Mouse (Mus musculus) A20 (cell line): ENCODE results near the gene St6galnac6.
A peak's percentile ranks its signal among the peaks of the same experiment; 100 is the strongest.

Source experiments
- DNase-seq: peaks from one replicate; pipeline ENCODE4 v3.0.0-alpha.2; 2011; ENCODE audit warnings: low read depth, low spot score

The St6galnac6 gene

GRCm38 (mm10) chr2:32639632-32640031, 40.1 kb downstream of the St6galnac6 start:
- DNase-seq = no peak

DNA sequence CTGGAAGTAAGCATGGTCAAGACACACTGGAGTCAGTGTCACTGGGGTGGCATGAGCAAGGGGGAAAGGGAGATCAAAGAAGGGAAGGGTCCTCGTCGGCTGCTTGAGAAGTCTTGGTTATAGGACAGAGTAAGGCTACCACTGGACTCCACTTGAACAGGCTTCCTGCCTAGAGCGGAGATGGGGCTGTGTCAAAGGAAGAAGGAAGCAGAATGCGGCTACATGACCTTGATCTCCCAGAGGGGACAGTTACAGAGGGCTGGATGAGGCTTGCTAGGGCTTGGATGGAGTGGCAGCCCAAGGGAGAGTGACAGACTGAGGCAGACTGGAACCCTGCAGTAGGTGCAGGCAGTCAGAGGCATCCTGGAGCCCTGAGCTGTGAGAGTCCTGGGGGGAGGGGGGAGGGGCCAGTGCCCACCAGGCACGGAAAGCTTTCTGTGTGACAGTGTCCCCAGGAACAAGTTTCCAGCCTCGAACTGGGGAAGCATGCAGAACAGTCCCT, 41.1 kb downstream of the St6galnac6 start:
- no peak for DNase-seq

- DNase-seq = no peak
These were observed 42.3 kb downstream of the St6galnac6 start for GRCm38 (mm10) chr2:32641810-32642209.

GRCm38 (mm10) chr2:32642813-32643212, 43.3 kb downstream of the St6galnac6 start:
- no peak for DNase-seq

DNA sequence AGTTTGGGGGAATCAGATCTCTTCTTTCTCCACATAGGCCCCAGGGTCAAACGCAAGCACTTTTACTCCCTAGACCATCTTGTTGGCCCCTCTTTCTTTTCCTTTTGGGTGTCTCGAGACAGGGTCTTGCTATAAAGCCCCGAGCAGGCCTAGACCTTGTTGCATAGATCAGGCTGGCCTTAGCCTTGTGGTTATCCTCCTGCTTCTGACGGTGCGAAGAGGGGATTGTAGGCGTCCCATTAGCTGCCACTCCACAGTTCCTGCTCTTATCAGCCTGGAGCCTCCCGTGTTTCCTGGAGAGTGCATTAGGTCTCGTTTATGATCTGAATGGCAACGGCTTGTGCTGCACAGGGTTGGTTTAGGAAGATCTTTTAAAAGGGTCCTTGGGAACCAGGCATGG, 44.6 kb downstream of the St6galnac6 start:
- no peak for DNase-seq

- no peak for DNase-seq
These were observed 45.4 kb downstream of the St6galnac6 start for GRCm38 (mm10) chr2:32644799-32645475.

- no peak for DNase-seq
These were observed 46.1 kb downstream of the St6galnac6 start for GRCm38 (mm10) chr2:32645647-32646046.

DNA sequence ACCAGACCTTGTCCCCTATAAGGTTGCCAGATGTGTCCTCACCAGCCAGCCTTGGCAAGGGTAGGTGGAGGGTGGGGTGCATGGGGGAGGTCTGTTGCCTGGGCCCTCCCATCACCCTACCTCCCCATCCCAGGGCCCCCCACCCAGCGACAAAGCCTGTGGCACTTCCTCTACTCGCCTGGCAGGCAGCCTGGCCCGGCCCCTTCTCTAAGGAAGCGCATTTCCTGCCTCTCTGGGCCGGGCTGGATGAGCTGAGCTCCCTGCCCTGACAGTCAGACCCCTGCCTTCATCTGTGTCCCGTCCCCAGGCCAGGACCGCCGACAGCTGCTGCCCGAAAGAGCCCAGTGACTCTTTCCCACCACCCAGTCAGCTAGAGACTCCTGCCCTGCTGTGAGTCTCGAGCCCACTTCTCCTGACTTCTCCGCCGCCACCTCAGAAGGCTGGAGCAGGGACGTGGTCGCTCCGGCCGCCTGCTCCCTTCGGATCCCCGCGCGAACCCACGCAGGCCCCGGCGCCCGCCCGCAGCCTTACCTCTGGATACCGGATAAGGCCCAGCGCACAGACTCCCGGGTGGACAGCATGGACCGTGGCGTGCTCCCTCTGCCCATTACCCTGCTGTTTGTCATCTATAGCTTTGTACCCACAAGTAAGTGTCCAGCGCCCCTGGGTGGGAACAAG, 47.0 kb downstream of the St6galnac6 start, which contains the start of gene Eng:
Gene Eng, plus strand, starts transcription at position 217 of the 678 bp plus-strand sequence.
- no peak for DNase-seq

DNA sequence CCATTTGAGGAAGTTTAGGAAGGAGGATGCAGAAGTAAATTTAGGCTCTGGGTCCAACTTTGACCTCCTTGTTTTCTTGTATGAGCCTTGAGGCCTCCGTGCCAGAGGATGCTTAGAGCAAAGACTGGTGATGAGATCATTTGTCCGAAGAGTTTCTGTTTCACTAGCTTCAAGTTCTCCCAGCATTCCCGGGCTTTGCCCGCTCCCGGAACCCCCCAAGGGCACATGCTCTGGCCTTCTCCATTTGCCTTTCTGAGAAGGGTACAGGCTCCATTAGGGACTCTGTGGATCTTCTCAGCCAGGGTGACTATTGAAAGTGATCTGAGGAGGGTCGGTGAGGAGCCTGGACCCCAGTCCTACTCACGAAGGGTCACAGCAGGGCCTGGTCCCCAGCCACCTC, 47.9 kb downstream of the St6galnac6 start:
- no peak for DNase-seq

DNA sequence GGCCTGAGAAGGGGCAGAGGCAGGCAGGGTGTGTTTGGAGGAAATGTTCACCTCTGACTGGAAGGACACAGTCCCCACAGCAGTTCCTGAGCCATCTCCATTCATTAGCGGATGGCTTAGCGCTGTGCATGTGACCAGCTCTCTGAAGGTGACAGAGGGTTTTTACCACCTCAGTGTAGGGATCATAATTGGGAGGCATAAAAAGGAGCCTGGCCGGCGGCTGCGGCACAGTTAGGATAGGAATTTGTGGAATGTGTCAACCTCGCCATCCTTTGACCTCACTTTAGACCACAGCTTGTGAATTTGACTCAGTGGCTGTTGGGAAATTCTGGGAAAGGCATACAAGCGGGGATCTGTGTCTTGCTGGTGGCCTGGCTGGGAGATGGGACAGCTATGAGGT, 54.3 kb downstream of the St6galnac6 start:
- DNase-seq = no peak

DNA sequence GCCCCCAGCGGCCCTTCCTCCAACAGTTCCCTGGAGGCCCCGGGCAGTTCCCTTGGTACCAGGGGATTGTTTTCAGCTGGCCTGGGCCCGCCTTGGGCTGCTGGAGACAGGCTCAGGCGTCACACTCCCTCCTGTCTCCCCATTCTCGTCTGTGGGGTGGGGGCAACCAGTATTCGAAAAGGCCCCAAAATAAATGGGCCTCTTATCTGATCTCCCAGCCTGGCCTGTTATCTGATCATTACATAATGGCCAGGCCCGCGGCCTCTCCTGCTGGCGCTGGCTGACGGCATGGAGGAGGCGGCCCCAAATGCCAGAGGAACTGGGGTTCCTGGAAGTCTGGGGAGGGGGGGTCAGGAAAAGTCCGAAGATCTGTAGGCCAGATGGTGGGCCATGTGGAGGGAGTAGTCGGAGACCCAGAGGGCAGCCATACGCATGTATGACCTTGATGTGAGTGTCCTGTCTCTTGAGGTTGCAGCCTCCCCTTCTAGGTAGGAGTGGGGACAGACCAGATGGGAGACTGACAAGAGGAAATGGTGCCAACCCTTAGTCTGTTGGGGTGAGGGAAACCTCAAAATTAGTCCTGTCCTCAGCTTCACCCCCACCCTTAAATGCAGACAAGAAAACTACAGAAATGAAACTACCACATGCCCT, 55.4 kb downstream of the St6galnac6 start:
- DNase-seq = no peak

DNA sequence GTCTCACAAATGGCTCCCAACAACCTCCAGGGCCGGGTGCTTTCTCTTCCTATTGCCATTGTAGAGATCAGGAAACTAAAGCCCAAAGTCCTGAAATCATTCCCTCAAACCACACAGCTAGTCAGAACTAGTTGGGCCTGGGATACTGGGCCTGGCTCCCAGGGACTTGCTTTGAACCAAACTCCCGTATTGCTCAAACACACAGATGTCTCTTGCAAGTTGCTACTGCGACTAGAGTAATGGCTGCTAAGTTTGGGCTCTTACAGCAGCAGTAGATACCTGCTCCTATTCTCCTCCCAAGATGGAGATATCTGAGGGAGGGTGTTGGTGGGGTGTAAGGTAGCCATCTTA, 55.9 kb downstream of the St6galnac6 start:
- peak; percentile 27 for DNase-seq

GRCm38 (mm10) chr2:32655826-32656225, 56.3 kb downstream of the St6galnac6 start:
- DNase-seq = no peak

GRCm38 (mm10) chr2:32658873-32659272, 59.4 kb downstream of the St6galnac6 start:
- DNase-seq = no peak

DNA sequence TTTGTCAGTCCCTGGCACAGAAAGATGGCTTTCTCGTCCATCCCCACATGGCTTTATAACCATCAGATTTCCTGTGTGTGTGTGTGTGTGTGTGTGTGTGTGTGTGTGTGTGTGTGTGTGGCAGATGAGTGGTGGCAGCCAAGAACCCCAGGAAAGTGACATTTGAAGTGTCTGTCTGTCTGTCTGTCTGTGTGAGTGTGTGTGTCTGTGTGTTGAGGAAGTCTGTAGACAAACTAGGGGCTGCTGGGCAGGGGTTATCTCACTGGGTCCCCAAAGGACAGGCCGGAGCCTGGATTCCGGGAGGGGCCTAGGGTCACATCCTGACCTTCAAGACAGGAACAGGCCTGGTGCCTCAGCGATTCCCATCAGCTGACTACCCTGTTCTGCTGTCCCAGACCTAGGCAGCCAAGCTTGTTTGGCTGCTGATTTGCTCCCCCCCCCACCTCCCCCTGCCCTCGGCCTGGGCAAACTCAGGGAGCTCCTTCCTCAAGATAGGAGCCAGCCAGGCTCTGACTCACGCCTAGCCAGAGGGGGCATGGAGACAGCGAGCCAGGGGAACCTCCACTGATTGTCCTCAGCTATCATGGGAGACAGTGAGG, 62.1 kb downstream of the St6galnac6 start:
- no peak for DNase-seq

DNA sequence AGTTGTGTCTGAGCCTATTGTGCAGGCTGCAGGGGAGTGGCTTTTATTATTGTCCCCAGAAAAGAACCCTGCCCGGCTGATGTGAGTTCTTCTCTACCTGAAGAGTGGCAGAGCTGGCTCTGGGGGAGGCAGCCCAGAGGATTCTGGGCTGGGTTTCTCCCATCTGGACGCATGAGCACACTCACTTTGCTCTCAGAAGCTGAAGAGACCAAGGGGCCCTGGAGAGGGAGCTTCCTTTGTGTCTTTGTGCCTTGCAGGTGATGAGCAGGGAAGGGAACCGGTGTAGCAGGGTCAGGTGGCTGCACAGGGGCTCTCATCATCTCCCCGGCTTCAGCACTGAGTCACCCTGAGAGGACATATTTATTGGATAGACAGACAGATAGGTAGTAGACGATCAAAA, 62.8 kb downstream of the St6galnac6 start:
- DNase-seq = no peak

- DNase-seq = no peak
These were observed 65.8 kb downstream of the St6galnac6 start for GRCm38 (mm10) chr2:32665345-32665744.

- DNase-seq = no peak
These were observed 66.3 kb downstream of the St6galnac6 start for GRCm38 (mm10) chr2:32665853-32666252.

- DNase-seq = no peak
These were observed 68.3 kb downstream of the St6galnac6 start for GRCm38 (mm10) chr2:32667775-32668174.

- no peak for DNase-seq
These were observed 68.7 kb downstream of the St6galnac6 start for GRCm38 (mm10) chr2:32668176-32668575.

DNA sequence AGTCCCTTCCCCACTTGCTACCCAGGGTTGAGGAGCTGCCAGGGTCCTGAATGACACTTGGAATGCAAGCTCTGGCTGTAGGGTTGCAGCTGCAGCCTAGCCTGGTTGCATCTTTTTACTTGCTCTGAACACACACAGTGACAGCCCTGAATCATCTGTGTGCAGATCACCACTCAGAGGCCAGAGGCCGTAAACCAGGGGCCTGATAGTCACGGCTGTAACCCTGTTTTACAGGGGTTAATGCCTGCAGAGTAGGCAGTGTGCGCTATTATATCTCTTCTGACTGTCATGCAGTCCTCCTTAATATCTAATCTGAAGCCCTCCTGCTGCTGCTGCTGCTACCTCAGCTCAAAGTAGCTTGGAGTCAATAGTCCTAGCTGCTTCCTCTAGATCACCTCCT, 70.4 kb downstream of the St6galnac6 start:
- no peak for DNase-seq
